Mouse (Mus musculus) heart, embryonic 10.5 days (tissue): ENCODE results near the gene Sdhb. TPM values are rescaled to one million over a fixed set of nuclear protein-coding genes. Genes with fewer than 3 reads are reported as not detected.
A peak's percentile ranks its signal among the peaks of the same experiment; 100 is the strongest.

Experiments
- DNase-seq: peaks from one replicate; pipeline ENCODE4 v3.0.0-alpha.2; 2017; ENCODE audit warnings: low spot score
- H3K27ac ChIP-seq: fragments of 300-500 bp; sonication (generic); 2 replicates; pipeline ENCODE4 v1.5.1; 2016; ENCODE audit warnings: mild to moderate bottlenecking
- H3K27me3 ChIP-seq: fragments of 300-500 bp; sonication (generic); 2 replicates; pipeline ENCODE4 v1.6.1; 2016; ENCODE audit warnings: mild to moderate bottlenecking; ENCODE audit not compliant: poor library complexity, insufficient read depth, severe bottlenecking
- H3K36me3 ChIP-seq: fragments of 300-500 bp; sonication (generic); 2 replicates; pipeline ENCODE4 v1.6.1; 2016; ENCODE audit warnings: mild to moderate bottlenecking, moderate library complexity
- H3K4me1 ChIP-seq: fragments of 300-500 bp; sonication (generic); 2 replicates; pipeline ENCODE4 v1.6.1; 2016; ENCODE audit warnings: mild to moderate bottlenecking
- H3K4me3 ChIP-seq: fragments of 300-500 bp; sonication (generic); 2 replicates; pipeline ENCODE4 v1.5.1; 2016; ENCODE audit warnings: mild to moderate bottlenecking, moderate library complexity
- H3K9me3 ChIP-seq: fragments of 300-500 bp; sonication (generic); 2 replicates; pipeline ENCODE4 v1.6.1; 2016; ENCODE audit warnings: mild to moderate bottlenecking, moderate library complexity
- WGBS: fragments of 180-500 bp; shearing (Covaris S2); methylation state at CpG from one replicate; pipeline ENCODE4 v1.1.7; 2016; 5-methylcytosine and 5-hydroxymethylcytosine counted together
- polyA plus RNA-seq: library from polyadenylated mRNA; unstranded; fragments of >200 nt; fragmentation: Nextera tagmentation; extraction: Ambion mirVana; gene quantifications from 2 replicates; pipeline ENCODE4 v1.2.1, GENCODE M21; 2016

Sdhb gene
- polyA plus RNA-seq, 1 experiment from 2014 or later, result 605 TPM

DNA sequence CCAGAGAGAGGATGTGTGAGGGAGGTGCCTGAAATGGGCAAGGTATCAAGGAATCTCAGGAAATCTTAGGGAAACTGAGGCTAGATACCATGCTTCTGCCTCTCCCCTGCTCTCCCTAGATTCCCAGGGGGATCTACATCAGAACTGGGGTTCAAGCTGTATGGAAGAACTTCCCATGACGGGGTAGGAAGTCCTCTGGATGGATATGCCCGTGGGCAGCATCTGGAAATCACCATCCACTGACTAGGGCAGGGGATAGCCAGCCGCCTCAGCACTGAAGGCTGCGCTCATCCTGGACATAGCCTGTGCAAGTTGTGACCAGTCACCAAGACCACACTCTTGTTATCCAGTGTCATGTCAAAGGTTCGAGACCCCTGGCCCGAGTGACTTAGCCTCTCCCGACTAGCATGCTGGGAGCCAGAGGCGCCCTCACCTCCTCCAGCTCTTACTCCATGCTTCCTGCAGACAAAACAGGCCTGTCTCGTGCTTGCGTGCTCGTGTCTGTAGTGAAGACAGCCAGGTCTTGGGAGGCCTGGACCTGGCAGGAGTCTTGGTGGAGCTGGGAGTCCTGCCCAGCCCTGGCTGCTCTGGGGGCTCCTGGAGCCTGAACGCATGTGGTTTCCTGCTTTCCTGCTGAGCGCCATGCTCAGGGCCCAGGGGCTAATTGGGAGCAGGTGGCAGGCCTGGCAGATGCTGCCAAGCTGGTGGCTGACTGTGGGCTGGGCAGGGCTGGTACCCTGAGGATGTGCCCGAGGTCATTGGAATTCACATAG lies 50.7 kb downstream of the Sdhb start:
- no peaks in the 10 kb centered on the region for H3K9me3 ChIP-seq
- H3K27ac ChIP-seq, result peak overlapping the region; percentile 90
- peaks cover 43% of the 10 kb centered on the region for H3K4me1 ChIP-seq
- H3K36me3 ChIP-seq, result peaks cover 58% of the 10 kb centered on the region
- peak overlapping the region; percentile 76 for H3K4me3 ChIP-seq
- H3K27me3 ChIP-seq, result no peaks in the 10 kb centered on the region
- no peak for DNase-seq
- 59% methylated on average over 14 of the region's 14 CpGs for WGBS

DNA sequence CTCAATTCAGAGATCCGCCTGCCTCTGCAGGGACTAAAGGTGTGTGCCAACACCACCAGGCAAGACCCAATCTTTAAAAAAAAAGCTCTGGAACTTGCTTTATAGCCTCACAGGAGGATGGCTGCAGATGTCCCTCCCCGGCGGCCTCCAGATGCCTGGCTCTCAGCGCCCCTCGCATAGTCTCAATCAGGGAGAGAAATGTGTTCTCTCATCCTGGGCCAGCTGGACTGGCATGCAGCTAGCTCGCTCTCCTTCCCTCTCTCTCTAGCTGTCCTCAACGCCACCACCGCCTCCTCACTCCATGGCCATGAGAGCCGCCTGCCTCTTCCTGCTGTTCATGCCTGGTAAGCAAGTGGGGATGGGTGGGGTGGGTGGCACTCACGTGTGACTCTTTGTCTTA lies 51.6 kb downstream of the Sdhb start:
- peaks cover 49% of the 10 kb centered on the region for H3K4me1 ChIP-seq
- no peaks in the 10 kb centered on the region for H3K9me3 ChIP-seq
- DNase-seq, result no peak
- H3K27me3 ChIP-seq, result no peaks in the 10 kb centered on the region
- no peak overlapping the region for H3K4me3 ChIP-seq
- H3K36me3 ChIP-seq, result peaks cover 60% of the 10 kb centered on the region
- no peak overlapping the region for H3K27ac ChIP-seq
- 81% methylated on average over 10 of the region's 10 CpGs for WGBS

DNA sequence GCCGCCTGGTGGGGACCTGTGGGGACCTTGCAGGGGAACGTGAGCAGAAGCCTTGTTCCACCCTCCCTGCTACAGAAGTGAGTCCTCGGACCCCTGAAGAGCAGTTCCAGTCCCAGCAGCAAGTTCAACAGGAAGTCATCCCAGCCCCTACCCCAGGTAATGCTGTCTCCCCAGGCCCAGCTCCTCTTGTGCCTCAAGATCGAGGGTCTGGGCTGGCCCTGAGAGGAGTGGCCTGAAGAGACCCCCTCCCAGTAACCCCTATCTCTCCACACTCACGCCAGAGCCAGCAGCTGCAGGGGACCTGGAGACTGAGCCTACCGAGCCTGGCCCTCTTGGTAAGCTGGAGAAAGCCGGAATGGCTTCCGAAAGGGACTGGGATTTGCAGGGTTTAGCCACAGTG lies 53.1 kb downstream of the Sdhb start:
- Histone ChIP-seq H3K36me3 (peaks cover 61% of the 10 kb centered on the region), H3K27ac (no peak overlapping the region), H3K27me3 (no peaks in the 10 kb centered on the region), H3K4me3 (no peak overlapping the region), H3K4me1 (peaks cover 55% of the 10 kb centered on the region), H3K9me3 (no peaks in the 10 kb centered on the region)
- no peak for DNase-seq
- 72% methylated on average over 8 of the region's 8 CpGs for WGBS

DNA sequence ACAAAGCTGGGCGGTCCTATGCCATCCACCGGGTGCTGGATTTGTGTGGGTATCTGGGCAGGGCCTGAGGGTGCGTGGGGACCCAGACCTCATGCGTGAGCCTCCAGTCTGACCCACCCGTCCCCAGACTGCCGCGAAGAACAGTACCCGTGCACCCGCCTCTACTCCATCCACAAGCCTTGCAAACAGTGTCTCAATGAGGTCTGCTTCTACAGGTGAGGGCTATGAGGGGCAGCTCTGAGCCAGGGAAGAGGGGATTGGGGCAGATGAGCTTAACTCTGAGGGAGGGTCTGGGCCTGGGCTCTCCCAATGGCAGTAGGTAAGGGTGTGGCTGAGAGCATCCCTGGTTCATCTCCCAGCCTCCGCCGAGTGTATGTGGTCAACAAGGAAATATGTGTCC lies 53.9 kb downstream of the Sdhb start:
- Histone ChIP-seq H3K4me1 (peaks cover 58% of the 10 kb centered on the region), H3K27me3 (no peaks in the 10 kb centered on the region), H3K27ac (no peak overlapping the region), H3K4me3 (no peak overlapping the region), H3K36me3 (peaks cover 68% of the 10 kb centered on the region), H3K9me3 (no peaks in the 10 kb centered on the region)
- DNase-seq, result no peak
- 92% methylated on average over 11 of the region's 11 CpGs for WGBS

DNA sequence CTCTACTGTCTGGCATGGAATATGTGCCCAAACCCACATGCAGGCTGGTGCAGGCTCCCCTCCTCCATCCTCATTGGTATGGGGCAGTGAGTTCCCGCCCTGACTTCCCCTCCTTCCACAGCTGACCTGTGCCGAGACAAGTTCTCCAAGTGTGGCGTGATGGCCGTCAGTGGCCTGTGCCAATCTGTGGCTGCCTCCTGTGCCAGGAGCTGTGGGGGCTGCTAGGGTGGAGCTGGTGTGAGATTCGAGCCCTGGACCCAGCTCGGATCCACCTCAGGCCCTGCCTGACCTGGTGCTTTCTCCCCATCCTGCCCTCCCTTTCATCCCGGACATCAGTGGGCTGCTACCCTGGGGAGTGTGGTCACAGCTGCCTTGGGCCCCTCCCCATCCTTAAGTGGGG lies 54.4 kb downstream of the Sdhb start:
- no peaks in the 10 kb centered on the region for H3K27me3 ChIP-seq
- no peak overlapping the region for H3K27ac ChIP-seq
- DNase-seq, result no peak
- no peaks in the 10 kb centered on the region for H3K9me3 ChIP-seq
- H3K4me1 ChIP-seq, result peaks cover 58% of the 10 kb centered on the region
- H3K36me3 ChIP-seq, result peaks cover 73% of the 10 kb centered on the region
- no peak overlapping the region for H3K4me3 ChIP-seq
- 74% methylated on average over 7 of the region's 7 CpGs for WGBS

DNA sequence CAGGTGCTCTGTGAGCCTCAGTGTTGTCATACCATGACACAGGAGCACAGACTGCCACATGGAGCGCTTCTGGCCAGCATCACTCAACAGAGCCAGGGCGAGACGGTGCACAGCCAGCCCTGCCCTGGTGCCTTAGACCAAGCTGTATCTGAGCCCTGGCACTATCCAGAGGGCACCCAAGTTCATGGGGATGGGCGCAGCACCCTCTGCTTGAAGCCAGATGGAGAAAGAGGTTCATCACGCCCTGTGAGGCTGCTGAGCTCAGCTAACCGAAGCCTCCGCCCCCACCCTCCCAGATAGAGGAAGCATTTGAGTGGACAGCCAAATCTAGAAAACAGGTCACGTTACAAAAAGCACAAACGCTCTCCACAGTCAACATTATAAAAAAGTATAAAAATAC lies 55.3 kb downstream of the Sdhb start:
- H3K4me1 ChIP-seq, result peaks cover 58% of the 10 kb centered on the region
- peaks cover 74% of the 10 kb centered on the region for H3K36me3 ChIP-seq
- no peak for DNase-seq

DNA sequence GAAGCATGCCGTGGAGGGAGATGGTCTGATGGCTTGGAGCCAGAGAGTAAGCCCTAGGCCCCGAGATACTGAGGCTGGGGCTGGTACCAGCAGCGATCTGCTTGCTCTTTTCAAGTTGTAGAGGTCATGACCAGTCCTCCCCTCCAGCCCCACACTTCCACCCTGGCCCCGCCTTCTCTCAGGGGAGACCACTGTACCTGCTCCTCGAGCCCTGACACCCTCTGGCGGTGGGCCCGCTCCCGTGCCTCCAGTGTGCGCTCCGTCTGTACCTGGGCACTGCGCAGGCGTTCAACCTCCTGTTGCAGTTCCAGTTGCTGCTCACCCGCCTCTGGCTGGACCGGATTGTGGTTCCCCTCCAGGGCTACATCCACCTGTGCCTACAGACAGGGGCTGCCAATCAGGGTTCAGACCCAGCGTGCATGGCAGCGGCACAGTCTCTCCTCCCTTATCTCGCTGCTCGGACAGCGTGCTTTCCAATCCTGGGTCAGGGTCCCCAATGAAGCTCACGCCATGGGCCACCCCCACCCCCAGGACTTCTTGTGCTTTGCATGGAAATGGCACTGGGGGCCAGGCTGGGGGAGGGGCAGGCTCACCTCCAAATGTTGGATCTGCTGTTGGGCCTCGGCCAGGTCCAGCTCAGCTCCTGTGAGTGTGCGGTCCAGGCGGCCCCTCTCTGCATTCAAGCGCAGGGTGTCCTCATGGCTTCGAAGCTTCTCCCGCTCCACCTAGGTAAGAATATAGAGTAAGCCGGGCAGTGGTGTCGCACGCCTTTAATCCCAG lies 56.8 kb downstream of the Sdhb start:
- no peaks in the 10 kb centered on the region for H3K9me3 ChIP-seq
- WGBS, result 81% methylated on average over 29 of the region's 29 CpGs
- H3K4me1 ChIP-seq, result peaks cover 53% of the 10 kb centered on the region
- H3K4me3 ChIP-seq, result no peak overlapping the region
- no peaks in the 10 kb centered on the region for H3K27me3 ChIP-seq
- H3K36me3 ChIP-seq, result peaks cover 78% of the 10 kb centered on the region
- no peak overlapping the region for H3K27ac ChIP-seq
- no peak for DNase-seq

More for the DNA sequence above, 55.3 kb downstream of the Sdhb start:
- 76% methylated on average over 9 of the region's 9 CpGs for WGBS
- Histone ChIP-seq H3K27me3 (no peaks in the 10 kb centered on the region), H3K27ac (no peak overlapping the region), H3K9me3 (no peaks in the 10 kb centered on the region), H3K4me3 (no peak overlapping the region)

DNA sequence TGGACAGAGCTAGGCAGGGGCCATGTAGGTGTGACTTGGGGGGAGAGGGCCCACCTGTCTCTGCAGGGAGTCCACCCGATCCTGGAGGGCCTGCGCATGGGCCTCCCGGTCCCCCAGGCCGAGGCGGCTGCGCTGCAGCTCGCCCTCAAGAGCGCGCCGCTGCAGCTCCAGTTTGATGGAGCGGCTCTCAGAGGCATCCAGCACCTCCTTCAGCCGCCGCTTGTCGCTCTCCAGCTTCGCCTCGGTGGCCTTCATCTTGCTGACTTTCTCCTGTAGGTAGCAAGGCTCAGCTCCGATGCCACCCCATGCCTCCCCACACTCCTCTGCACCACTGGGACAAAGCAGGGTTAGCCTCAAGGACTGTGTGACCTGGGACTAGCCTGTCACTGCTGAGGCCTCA lies 59.2 kb downstream of the Sdhb start:
- Histone ChIP-seq H3K36me3 (peaks cover 64% of the 10 kb centered on the region), H3K27ac (peak overlapping the region; percentile 90), H3K9me3 (no peaks in the 10 kb centered on the region), H3K4me1 (peaks cover 53% of the 10 kb centered on the region), H3K4me3 (no peak overlapping the region), H3K27me3 (no peaks in the 10 kb centered on the region)
- DNase-seq, result no peak
- 72% methylated on average over 17 of the region's 17 CpGs for WGBS

DNA sequence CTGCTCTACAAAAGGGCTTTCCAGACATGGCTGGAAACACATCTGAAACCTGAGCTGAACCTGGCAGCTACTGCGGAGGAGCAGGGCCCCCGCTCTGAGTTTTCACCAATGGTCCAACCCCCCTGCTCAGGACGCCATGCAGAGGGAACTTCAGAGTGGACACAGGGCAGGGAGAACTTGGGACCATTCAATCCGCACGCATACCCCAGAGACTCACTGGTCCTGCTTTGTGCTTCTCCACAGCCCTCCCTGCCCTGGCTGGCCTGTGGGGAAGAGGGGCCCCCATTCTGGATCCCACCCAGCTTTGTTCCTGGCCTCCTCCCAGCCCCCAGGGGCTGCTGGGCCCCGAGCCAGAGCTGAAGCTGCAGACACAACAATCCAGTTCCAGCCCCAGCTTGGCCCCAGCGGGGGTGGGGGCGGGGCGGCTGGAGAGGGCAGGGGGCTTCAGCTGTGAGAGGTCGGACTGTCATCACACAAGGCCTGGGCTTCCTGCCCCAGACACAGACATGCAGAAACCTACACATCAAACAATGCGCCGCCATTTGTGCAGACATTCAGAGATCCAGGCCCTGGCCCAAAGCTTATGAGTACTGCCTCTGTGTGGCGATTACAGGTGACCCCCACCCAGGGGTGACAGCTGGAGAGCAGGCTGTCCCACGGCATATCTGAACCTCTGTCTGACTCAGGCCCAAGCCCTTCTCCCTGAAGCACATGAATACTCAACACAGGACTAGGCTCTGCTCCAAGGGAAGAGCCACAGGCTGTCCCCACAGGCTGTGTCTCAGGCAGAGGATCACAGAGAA lies 60.0 kb downstream of the Sdhb start:
- H3K27ac ChIP-seq, result peak overlapping the region; percentile 90
- H3K9me3 ChIP-seq, result no peaks in the 10 kb centered on the region
- H3K27me3 ChIP-seq, result no peaks in the 10 kb centered on the region
- 32% methylated on average over 14 of the region's 14 CpGs for WGBS
- peak; percentile 86 for DNase-seq
- H3K36me3 ChIP-seq, result peaks cover 63% of the 10 kb centered on the region
- H3K4me1 ChIP-seq, result peaks cover 55% of the 10 kb centered on the region
- H3K4me3 ChIP-seq, result peak overlapping the region; percentile 40

DNA sequence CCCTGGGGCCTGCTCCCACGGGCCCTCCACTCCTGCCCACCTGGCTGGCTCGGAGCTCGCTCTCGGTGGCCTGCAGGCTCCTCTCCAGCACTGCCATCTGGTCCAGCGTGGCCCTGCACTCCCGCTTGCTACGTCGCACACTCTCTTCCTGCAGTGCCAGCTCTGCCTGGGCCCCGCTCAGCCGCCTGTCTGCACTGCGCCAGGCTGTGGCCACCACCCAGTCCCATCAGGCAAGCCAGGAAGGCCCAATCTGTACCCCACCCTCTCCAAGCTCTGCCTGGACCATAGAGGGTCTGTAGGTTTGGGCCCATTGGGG lies 60.6 kb downstream of the Sdhb start:
- Histone ChIP-seq H3K4me3 (no peak overlapping the region), H3K9me3 (no peaks in the 10 kb centered on the region), H3K4me1 (peaks cover 57% of the 10 kb centered on the region), H3K27me3 (no peaks in the 10 kb centered on the region), H3K36me3 (peaks cover 63% of the 10 kb centered on the region), H3K27ac (peak overlapping the region; percentile 90)
- no peak for DNase-seq
- WGBS, result 78% methylated on average over 11 of the region's 11 CpGs

DNA sequence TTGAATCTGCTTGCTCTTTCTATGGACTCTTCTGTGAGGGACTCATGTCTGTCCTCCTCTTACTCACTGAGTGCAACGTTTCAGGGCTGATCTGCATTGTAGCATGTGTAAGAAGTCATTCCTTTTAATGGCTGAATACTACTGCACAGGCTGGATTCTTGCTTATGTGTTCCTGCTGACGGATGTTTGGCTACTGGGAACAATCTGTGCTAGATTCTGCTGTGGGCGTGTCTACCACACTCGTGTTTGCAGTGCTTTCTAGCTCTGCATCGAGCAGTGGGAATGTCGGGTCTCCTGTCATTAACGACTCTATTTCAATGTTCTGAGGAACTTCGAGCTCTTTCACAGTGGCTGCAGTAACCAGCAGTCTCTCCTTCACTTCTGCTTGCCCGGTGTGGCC lies 63.0 kb downstream of the Sdhb start:
- Histone ChIP-seq H3K27me3 (no peaks in the 10 kb centered on the region), H3K4me3 (no peak overlapping the region), H3K27ac (no peak overlapping the region), H3K9me3 (no peaks in the 10 kb centered on the region), H3K36me3 (peaks cover 53% of the 10 kb centered on the region), H3K4me1 (peaks cover 45% of the 10 kb centered on the region)
- WGBS, result 72% methylated on average over 9 of the region's 9 CpGs
- DNase-seq, result no peak

DNA sequence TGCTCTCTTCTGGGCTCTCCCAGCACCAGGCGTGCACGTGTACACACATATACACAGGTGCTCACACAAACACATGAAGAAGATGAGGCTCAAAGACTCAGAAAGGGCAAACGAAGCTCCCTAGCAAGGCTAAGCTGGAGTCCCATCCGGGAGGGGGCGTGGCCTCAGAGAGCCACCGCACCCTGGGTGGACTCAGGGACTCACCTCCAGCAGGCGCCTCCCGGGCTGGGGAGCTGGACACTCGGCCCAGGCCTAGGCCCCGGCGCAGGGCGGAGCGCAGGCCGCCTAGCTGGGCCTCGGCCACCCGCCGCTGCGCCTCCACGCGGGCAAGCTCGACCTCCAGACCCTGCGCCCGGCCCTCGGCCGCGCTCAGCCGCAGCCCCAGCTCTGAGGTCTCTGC lies 64.0 kb downstream of the Sdhb start:
- no peaks in the 10 kb centered on the region for H3K27me3 ChIP-seq
- no peak for DNase-seq
- H3K4me1 ChIP-seq, result peaks cover 40% of the 10 kb centered on the region
- H3K4me3 ChIP-seq, result no peak overlapping the region
- no peaks in the 10 kb centered on the region for H3K9me3 ChIP-seq
- 0 out of 2 replicates have a peak overlapping the region, but pooled peaks have one; percentile 24 for H3K27ac ChIP-seq
- peaks cover 54% of the 10 kb centered on the region for H3K36me3 ChIP-seq
- 69% methylated on average over 24 of the region's 27 CpGs for WGBS
